Mouse (Mus musculus): Measurements from ENCODE around the gene Dna2. TPM values are rescaled to one million over a fixed set of nuclear protein-coding genes. Genes with fewer than 3 reads are reported as not detected.
"Not testable (repeated sequence)": the region's sequence is repeated elsewhere in the genome, so short reads cannot be mapped to it uniquely, and the experiment has no call there.

The Dna2 gene
- polyA plus RNA-seq (2016; fragmentation: Nextera tagmentation; extraction: Ambion mirVana): 40.5 and 41.3 TPM in 2 replicates

DNA sequence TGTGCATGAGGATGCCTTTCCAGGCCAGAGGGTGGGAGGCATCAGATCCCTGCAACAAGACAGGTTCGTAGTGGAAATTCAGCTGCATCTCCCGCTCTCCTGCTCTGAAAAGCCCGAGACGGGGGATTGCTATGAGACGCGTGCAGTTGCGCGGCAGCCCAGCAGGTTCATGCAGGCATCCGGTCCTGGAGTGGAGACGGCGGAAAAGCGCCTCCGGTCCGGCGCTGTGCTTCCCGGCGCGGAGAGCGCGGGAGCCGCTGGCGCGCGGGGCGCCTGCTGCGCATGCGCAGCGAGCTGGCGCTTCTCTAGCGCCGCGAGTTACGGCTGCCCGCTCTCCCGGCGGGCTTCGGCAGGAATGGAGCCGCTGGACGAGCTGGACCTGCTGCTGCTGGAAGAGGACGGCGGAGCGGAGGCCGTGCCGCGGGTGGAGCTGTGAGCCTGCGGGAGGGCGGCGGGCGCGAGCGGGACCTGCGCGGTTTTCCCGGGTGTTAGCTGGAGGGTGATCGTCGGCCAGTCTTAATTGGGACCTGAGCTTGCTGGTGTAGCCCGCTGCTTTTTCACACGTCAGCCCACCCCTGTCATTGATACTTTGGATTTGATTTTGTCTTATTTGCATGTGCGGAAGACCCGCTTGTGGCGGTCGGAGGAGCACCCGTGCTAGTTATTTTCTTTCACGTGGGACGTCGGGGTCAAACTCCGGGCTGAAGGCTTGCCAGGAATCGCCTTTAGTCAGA lies at the start of gene Dna2:
TSS of gene Dna2 (plus strand) at position 289 of the 734 bp plus-strand sequence.
- WGBS: under 1% methylated on average over 68 of the region's 68 CpGs
- Histone ChIP-seq H3K4me3 (peak within 1 kb of the TSS; percentile 81), H3K36me3 (replicated peaks) (peaks cover 53% of the 10 kb centered on the region), H3K9me3 (no peaks in the 10 kb centered on the region), H3K4me1 (peaks cover 16% of the 10 kb centered on the region), H3K27me3 (ENCODE audit: poor library complexity, severe bottlenecking) (no peaks in the 10 kb centered on the region), H3K27ac (peak within 1 kb of the TSS; percentile 95)
- DNase-seq (ENCODE audit: extremely low spot score, low spot score): peak; percentile 86

DNA sequence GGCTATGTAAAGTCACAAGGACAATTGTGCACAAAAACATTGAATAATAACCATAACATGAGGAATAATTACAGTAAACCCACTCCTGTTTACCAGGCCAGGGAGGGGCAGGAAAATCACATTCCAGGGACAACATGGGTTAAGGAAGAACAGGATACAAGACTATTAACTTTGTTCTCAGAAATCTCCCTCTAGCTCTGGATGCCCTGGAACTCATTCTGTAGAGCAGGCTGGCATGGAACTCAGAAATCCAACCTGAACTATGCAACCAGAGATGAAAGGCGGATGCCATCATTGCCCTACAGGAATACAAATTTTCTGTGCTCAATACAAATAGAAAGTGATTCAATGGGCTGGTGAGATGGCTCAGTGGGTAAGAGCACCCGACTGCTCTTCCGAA lies 49.4 kb upstream of the Dna2 start:
- H3K36me3 ChIP-seq (replicated peaks): no peaks in the 10 kb centered on the region
- WGBS: 94% methylated on average over 3 of the region's 3 CpGs
- no peaks in the 10 kb centered on the region for H3K27me3 ChIP-seq (ENCODE audit: poor library complexity, severe bottlenecking)
- H3K4me1 ChIP-seq: no peaks in the 10 kb centered on the region
- no peak overlapping the region for H3K4me3 ChIP-seq
- H3K27ac ChIP-seq: no peak overlapping the region
- H3K9me3 ChIP-seq: no peaks in the 10 kb centered on the region
- no peak for DNase-seq (ENCODE audit: extremely low spot score, low spot score)

DNA sequence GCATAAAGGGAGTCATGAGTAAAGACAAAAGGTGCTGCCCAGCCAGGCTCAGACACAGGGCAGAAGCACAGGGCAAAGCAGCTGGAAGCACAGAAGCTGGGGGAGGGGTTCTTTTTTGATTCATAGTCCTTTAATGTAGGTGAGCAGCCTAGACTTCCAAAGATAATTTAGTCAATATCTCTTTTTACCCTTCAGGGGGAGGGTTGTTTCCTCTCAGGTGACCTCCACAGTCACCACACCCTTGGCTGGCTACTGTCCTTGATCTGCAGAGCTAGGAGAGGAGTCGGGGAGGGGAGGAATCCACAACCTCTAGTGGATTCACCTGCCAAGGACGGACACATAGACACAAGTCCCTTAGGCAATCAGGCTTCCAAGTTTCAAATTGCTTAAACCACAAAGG lies 48.8 kb upstream of the Dna2 start:
- Histone ChIP-seq H3K4me3 (no peak overlapping the region), H3K27ac (no peak overlapping the region), H3K36me3 (replicated peaks) (no peaks in the 10 kb centered on the region), H3K4me1 (no peaks in the 10 kb centered on the region), H3K9me3 (no peaks in the 10 kb centered on the region), H3K27me3 (ENCODE audit: poor library complexity, severe bottlenecking) (no peaks in the 10 kb centered on the region)
- no peak for DNase-seq (ENCODE audit: extremely low spot score, low spot score)
- WGBS: 87% methylated on average over 2 of the region's 2 CpGs

DNA sequence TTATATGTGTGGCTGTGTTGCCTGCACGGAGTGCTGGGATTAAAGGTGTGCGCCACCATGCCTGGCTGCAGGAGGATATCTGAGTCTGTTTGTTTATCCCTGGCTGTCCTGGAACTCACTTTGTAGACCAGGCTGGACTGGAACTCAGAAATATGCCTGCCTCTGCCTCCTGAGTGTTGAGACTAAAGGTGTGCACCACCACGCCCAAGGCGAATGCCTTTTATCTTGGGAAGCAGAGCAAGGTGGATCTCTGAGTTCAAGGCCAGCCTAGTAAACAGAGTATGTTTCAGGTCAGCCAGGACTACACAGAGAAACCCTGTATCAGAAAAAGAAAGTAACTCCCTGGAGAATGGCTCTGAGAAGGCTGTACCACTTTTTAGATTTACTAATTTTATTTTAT lies 46.7 kb upstream of the Dna2 start:
- Histone ChIP-seq H3K36me3 (replicated peaks) (no peaks in the 10 kb centered on the region), H3K4me3 (no peak overlapping the region), H3K4me1 (no peaks in the 10 kb centered on the region), H3K27ac (no peak overlapping the region), H3K27me3 (ENCODE audit: poor library complexity, severe bottlenecking) (no peaks in the 10 kb centered on the region), H3K9me3 (no peaks in the 10 kb centered on the region)
- DNase-seq (ENCODE audit: extremely low spot score, low spot score): no peak
- 92% methylated on average over 4 of the region's 4 CpGs for WGBS

DNA sequence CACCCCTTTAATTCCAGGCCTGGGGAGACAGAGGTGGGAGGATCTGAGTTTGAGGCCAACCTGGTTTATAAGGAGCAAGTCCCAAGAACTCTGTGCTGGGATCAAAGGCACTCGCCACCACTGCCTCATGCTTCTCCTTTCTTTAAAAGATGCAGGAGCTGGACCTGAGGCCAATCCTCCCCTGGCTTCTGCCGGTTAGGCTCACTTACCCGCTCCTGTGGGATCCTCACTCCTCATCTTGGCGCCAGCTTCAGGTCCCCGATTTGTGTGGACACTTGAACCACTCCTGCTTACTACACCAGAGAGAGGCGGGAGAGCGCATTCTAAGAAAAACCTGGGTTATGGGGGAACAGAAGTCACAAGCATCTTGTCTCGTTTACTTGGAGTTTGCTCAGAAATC lies 45.0 kb upstream of the Dna2 start:
- no peak overlapping the region for H3K4me3 ChIP-seq
- no peaks in the 10 kb centered on the region for H3K27me3 ChIP-seq (ENCODE audit: poor library complexity, severe bottlenecking)
- no peak overlapping the region for H3K27ac ChIP-seq
- H3K9me3 ChIP-seq: no peaks in the 10 kb centered on the region
- H3K4me1 ChIP-seq: no peaks in the 10 kb centered on the region
- no peak for DNase-seq (ENCODE audit: extremely low spot score, low spot score)
- WGBS: 49% methylated on average over 8 of the region's 8 CpGs
- H3K36me3 ChIP-seq (replicated peaks): no peaks in the 10 kb centered on the region

DNA sequence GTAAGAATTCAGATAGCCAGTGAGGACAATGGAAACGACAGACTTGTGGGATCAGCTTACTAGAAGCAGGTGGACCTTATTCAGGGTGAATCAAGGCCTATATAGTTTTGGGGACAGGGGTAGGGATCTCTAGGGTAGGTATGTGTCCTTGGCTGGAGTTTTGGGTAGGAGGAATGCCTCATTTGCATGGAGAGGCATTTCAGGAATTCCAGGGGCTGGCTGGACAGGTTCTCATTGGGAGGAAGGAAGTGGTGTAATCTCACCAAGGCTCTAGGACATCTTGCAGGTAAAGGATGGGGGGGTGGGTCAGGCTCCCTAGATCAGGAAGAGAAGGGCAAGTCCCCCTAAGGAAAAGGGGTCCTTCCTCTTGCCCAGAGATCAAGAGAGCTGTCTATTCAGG lies 44.0 kb upstream of the Dna2 start:
- no peak for DNase-seq (ENCODE audit: extremely low spot score, low spot score)
- no peak overlapping the region for H3K4me3 ChIP-seq
- 68% methylated on average over 1 of the region's 1 CpGs for WGBS

DNA sequence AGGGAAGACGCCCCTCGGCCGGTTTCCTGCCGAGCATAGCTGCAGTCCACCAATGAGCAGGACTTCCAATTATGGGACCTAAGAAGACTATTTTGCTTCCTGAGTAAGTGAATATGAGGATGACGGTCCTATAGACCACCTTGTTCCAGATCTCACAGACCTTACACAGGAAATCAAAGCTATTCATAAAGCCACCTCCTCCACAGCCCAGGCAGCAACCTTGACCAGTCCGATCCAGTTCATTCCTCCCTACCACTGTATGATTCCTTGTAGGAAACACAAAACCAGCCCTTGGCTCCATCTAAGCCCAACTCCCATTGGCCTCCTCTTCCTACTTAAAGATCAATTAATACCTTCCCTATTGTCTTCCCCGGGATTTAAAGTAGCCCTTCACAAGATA lies 40.5 kb upstream of the Dna2 start:
- Histone ChIP-seq H3K27ac (no peak overlapping the region), H3K4me1 (no peaks in the 10 kb centered on the region), H3K9me3 (no peaks in the 10 kb centered on the region), H3K4me3 (no peak overlapping the region), H3K27me3 (ENCODE audit: poor library complexity, severe bottlenecking) (no peaks in the 10 kb centered on the region), H3K36me3 (replicated peaks) (no peaks in the 10 kb centered on the region)
- 92% methylated on average over 7 of the region's 7 CpGs for WGBS
- DNase-seq (ENCODE audit: extremely low spot score, low spot score): no peak

More for the DNA sequence above, 44.0 kb upstream of the Dna2 start:
- Histone ChIP-seq H3K27ac (no peak overlapping the region), H3K9me3 (no peaks in the 10 kb centered on the region), H3K36me3 (replicated peaks) (no peaks in the 10 kb centered on the region), H3K27me3 (ENCODE audit: poor library complexity, severe bottlenecking) (no peaks in the 10 kb centered on the region), H3K4me1 (no peaks in the 10 kb centered on the region)

DNA sequence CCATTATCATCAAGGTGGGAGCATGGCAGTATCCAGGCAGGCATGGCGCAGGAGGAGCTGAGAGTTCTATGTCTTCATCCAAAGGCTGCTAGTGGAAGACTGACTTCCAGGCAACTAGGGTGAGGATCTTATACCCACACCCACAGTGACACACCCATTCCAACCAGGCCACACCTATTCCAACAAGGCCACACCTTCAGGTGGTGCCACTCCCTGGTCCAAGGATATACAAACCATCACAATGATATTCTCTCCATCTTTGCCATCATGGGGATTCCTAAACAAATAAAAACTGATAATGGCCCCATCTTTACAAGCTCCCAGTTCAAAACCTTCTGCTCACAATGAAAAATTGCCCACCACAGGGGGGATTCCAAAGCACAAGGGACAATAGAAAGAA lies 37.9 kb upstream of the Dna2 start, which contains the start of gene Tet1:
TSS of gene Tet1 (minus strand) at position 101 of the 400 bp plus-strand sequence.
- H3K9me3 ChIP-seq; H3K27me3 ChIP-seq (ENCODE audit: poor library complexity, severe bottlenecking); H3K4me3 ChIP-seq; H3K36me3 ChIP-seq (replicated peaks); DNase-seq (ENCODE audit: extremely low spot score, low spot score); H3K27ac ChIP-seq; H3K4me1 ChIP-seq: not testable (repeated sequence)
- no CpG with 5 or more reads among the region's 1 CpGs for WGBS

DNA sequence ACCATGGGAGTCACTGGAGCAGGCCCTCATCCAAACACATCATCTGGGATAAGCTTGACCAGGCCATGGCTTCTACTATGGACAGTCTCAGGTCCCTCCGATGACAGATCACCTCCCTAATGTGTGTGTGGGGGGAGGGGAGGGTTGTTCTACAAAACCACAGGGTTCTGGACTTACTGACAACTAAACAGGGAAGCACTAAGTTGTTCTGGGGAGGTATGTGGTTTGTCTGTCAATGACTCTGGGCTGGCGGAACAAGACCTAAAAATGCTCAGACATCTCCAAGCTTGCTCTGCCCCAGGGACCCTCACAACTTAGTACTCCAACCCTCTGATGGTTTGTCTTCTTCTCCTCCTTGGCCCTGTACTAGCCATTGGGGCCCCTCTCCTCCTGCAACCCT lies 35.7 kb upstream of the Dna2 start:
- DNase-seq (ENCODE audit: extremely low spot score, low spot score): no peak
- H3K9me3 ChIP-seq: no peaks in the 10 kb centered on the region
- no peaks in the 10 kb centered on the region for H3K4me1 ChIP-seq
- H3K36me3 ChIP-seq (replicated peaks): no peaks in the 10 kb centered on the region
- no peak overlapping the region for H3K27ac ChIP-seq
- no peak overlapping the region for H3K4me3 ChIP-seq
- H3K27me3 ChIP-seq (ENCODE audit: poor library complexity, severe bottlenecking): no peaks in the 10 kb centered on the region
- 95% methylated on average over 2 of the region's 2 CpGs for WGBS

DNA sequence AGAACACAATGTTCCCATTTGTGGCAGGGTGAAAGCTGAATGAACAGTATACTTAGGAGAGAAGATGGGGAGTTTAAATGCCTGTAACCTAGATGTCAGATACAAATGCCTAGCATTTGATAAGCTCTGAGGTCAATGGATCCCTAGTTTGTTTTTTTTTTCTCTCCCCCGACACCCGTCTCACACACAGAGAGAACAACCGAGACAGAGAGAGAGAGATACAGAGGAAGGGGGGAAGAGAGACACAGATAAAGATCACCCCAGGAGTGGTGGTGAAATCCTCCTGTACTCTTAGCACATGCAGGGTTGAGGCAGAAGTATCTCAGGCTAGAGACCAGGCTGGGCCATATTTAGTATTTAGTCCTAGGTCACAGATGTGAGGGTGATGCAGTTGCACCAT lies 27.8 kb upstream of the Dna2 start:
- no peak overlapping the region for H3K27ac ChIP-seq
- no peak overlapping the region for H3K4me3 ChIP-seq
- H3K27me3 ChIP-seq (ENCODE audit: poor library complexity, severe bottlenecking): no peaks in the 10 kb centered on the region
- no peak for DNase-seq (ENCODE audit: extremely low spot score, low spot score)
- H3K9me3 ChIP-seq: no peaks in the 10 kb centered on the region
- 76% methylated on average over 3 of the region's 3 CpGs for WGBS
- no peaks in the 10 kb centered on the region; the same call in 1 of the 2 replicates for H3K36me3 ChIP-seq (replicated peaks)
- peaks cover 20% of the 10 kb centered on the region for H3K4me1 ChIP-seq

DNA sequence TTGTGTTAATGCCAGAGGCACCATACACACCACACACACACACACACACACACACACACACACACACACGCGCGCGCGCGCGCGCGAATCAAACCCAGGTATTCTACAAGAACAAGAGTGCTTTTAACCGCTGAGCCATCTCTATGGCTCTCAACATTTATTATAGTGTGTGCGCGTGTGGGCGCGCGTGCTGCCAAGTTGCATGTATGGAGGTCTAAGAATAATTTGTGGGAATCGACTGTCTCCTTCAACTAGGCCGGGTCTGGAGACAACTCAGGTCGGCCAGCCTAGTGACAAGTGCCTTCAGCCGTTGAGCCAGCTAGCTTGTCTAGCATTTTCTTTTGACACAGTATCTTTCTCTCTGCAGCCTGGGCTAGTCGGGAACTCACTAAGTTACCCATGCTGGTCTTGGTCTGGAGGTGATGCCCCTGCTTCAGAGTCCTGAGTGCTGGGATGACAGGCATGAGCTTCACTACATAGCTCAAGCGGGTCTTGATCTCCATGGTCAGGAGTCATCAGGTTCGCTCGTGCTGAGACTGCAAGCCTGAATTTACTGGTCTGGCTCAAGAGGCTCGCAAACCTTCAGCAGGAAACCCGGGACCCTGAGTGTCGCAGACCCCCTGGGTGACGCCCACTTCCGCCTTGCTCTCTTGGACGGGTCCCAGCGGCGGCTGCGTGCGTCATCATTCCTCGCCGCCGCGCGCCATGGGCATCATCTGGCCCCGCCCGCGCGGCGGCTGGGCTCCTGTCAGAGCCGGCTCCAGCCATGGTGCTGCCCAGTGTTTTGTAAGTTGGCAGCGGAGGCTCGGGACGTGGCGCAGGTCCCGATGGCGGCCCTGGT lies 26.7 kb upstream of the Dna2 start, which contains the start of gene Slc25a16:
TSS of gene Slc25a16 (plus strand) at position 709 of the 841 bp plus-strand sequence.
- WGBS: 7% methylated on average over 50 of the region's 50 CpGs
- peak within 1 kb of the TSS; percentile 91 for H3K27ac ChIP-seq
- H3K4me3 ChIP-seq: peak within 1 kb of the TSS; percentile 99
- no peaks in the 10 kb centered on the region for H3K27me3 ChIP-seq (ENCODE audit: poor library complexity, severe bottlenecking)
- peaks cover 20% of the 10 kb centered on the region for H3K4me1 ChIP-seq
- no peaks in the 10 kb centered on the region; the same call in 1 of the 2 replicates for H3K36me3 ChIP-seq (replicated peaks)
- peak; percentile 91 for DNase-seq (ENCODE audit: extremely low spot score, low spot score)
- H3K9me3 ChIP-seq: no peaks in the 10 kb centered on the region

DNA sequence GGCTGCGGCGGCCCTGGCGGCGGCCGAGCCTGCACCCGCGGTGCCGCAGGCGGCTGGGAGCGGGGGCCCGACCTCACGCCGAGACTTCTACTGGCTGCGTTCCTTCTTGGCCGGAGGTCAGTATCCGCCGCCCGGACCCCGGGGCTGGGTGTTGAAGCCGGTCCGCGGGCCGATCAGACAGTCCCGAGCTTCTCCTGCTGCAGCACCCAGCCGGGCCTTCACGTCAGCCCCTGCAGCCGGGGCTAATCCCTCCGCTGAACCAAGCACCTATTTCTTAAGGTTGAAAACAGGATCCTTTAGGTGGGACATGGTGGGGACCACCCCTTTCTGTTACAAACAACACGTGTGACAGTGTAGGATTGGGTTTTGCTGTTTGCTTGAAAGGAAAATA lies 26.1 kb upstream of the Dna2 start:
- no peaks in the 10 kb centered on the region; the same call in 1 of the 2 replicates for H3K36me3 ChIP-seq (replicated peaks)
- WGBS: under 1% methylated on average over 29 of the region's 29 CpGs
- peaks cover 20% of the 10 kb centered on the region for H3K4me1 ChIP-seq
- no peaks in the 10 kb centered on the region for H3K9me3 ChIP-seq
- peak overlapping the region; percentile 99 for H3K4me3 ChIP-seq
- peak overlapping the region; percentile 91 for H3K27ac ChIP-seq
- DNase-seq (ENCODE audit: extremely low spot score, low spot score): no peak
- H3K27me3 ChIP-seq (ENCODE audit: poor library complexity, severe bottlenecking): no peaks in the 10 kb centered on the region

DNA sequence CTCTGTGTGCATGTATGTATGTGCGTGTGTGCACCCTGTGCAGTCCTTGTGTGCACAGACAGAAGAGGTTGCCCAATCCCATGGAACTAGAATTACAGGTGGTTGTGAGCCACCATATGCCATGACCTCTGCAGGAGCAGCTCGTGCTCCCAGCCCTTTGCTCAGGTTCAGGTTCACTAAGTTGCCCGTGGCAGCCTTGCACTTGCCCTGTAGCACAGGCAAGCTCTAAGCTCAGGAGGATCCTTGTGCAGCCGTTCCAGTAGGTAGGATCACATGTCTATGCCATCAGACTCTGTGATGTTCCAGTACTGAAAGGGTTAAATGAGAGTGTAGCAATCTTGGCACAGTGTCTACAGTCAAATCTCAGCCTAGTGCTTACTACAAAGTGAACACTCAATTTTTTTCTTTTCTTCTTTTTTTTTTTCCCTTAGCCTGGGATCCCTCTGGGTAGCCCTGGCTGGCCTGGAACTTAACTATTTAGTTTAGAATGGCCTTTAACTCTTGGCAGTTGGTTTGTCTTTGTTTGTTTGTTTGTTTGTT lies 22.7 kb upstream of the Dna2 start:
- Histone ChIP-seq H3K4me3 (no peak overlapping the region), H3K27me3 (ENCODE audit: poor library complexity, severe bottlenecking) (no peaks in the 10 kb centered on the region), H3K9me3 (no peaks in the 10 kb centered on the region), H3K27ac (no peak overlapping the region), H3K4me1 (peaks cover 20% of the 10 kb centered on the region), H3K36me3 (replicated peaks) (peaks cover 10% of the 10 kb centered on the region)
- DNase-seq (ENCODE audit: extremely low spot score, low spot score): no peak
- 90% methylated on average over 4 of the region's 4 CpGs for WGBS
